Mouse (Mus musculus): ENCODE data around the gene Ppp2ca.

GRCm38 (mm10) chr11:52080656-52081055, 17.8 kb upstream of the Ppp2ca start:
- TF ChIP-seq CTCF (IDR thresholded peaks at IDR 0.05; ENCODE audit: low read depth, low read length): no peak
- no peak for TF ChIP-seq POLR2A (IDR thresholded peaks at IDR 0.05; ENCODE audit: insufficient read depth, low read length)
- TF ChIP-seq EP300 (IDR thresholded peaks at IDR 0.05; ENCODE audit: insufficient read depth, low read depth, low read length): no peak

Data from ES-Bruce4 (cell line).